Mouse (Mus musculus): ENCODE measurements around the gene Prc1.

- TF ChIP-seq CTCF (IDR thresholded peaks at IDR 0.05; ENCODE audit: control insufficient read depth, insufficient read depth, insufficient read length), result no peak
- no peak for TF ChIP-seq MYOD1 (IDR thresholded peaks at IDR 0.05; ENCODE audit: control insufficient read depth, insufficient read length, low read depth)
- no peak for TF ChIP-seq USF1 (IDR thresholded peaks at IDR 0.05; ENCODE audit: low read depth)
Observed at GRCm38 (mm10) chr7:80346173-80346572, 51.9 kb downstream of the Prc1 start.

Measured in C2C12 (cell line).